Mouse (Mus musculus): ENCODE data around the gene Cabin1. TPM values are rescaled to one million over a fixed set of nuclear protein-coding genes. Genes with fewer than 3 reads are reported as not detected.

Gene Cabin1
- polyA plus RNA-seq, 1 experiment: 59.3 TPM

DNA sequence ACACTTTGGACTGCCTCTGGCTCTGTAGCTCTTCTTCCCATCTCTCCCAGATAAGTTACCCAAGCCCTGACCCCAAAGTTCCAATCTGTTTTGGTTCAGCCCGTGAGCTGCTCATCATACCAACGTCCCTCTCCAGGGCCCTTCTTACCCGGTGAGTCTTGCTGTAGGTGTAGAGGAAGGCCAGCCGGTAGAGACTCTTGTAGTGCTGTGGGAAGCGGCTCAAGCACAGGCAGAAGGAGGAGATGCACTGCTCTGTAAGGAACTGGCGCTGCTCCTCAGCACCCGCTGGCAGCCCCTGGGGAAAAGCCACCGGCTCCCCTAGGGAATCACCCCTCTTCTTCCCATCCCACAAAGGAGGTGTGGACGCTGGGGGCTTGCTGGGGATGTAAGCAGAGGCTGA is 69.6 kb downstream of the Cabin1 start:
- no peaks in the 10 kb centered on the region for H3K4me1 ChIP-seq (ENCODE audit: control insufficient read depth, insufficient read depth, insufficient read length)
- peaks cover 22% of the 10 kb centered on the region for H3K36me3 ChIP-seq (ENCODE audit: control insufficient read depth, insufficient read depth, low read length)
- no peak for DNase-seq (ENCODE audit: low read depth in 1 of 2, low spot score in 2 of 2)
- no peaks in the 10 kb centered on the region for H3K27me3 ChIP-seq (ENCODE audit: control insufficient read depth, insufficient read depth, low read length)
- no peak overlapping the region for H3K27ac ChIP-seq (ENCODE audit: insufficient read depth, low read length)
- no peak for TF ChIP-seq POLR2A (IDR thresholded peaks at IDR 0.05; ENCODE audit: low read depth, low read length)
- TF ChIP-seq CTCF (IDR thresholded peaks at IDR 0.05; ENCODE audit: extremely low read depth, insufficient read depth, insufficient read length, insufficient replicate concordance): no peak
- WGBS: 85% methylated on average over 9 of the region's 9 CpGs
- no peak overlapping the region for H3K4me3 ChIP-seq (ENCODE audit: extremely low read depth, insufficient read depth, insufficient read length)

- H3K4me3 ChIP-seq (ENCODE audit: extremely low read depth, insufficient read depth, insufficient read length): no peak overlapping the region
- WGBS: 85% methylated on average over 11 of the region's 11 CpGs
- H3K36me3 ChIP-seq (ENCODE audit: control insufficient read depth, insufficient read depth, low read length): peaks cover 17% of the 10 kb centered on the region
- no peaks in the 10 kb centered on the region for H3K4me1 ChIP-seq (ENCODE audit: control insufficient read depth, insufficient read depth, insufficient read length)
- DNase-seq (ENCODE audit: low read depth in 1 of 2, low spot score in 2 of 2): no peak
- no peaks in the 10 kb centered on the region for H3K27me3 ChIP-seq (ENCODE audit: control insufficient read depth, insufficient read depth, low read length)
- TF ChIP-seq CTCF (IDR thresholded peaks at IDR 0.05; ENCODE audit: extremely low read depth, insufficient read depth, insufficient read length, insufficient replicate concordance): no peak
- no peak for TF ChIP-seq POLR2A (IDR thresholded peaks at IDR 0.05; ENCODE audit: low read depth, low read length)
- H3K27ac ChIP-seq (ENCODE audit: insufficient read depth, low read length): no peak overlapping the region
These were observed 70.5 kb downstream of the Cabin1 start for GRCm38 (mm10) chr10:75693451-75694233.

DNA sequence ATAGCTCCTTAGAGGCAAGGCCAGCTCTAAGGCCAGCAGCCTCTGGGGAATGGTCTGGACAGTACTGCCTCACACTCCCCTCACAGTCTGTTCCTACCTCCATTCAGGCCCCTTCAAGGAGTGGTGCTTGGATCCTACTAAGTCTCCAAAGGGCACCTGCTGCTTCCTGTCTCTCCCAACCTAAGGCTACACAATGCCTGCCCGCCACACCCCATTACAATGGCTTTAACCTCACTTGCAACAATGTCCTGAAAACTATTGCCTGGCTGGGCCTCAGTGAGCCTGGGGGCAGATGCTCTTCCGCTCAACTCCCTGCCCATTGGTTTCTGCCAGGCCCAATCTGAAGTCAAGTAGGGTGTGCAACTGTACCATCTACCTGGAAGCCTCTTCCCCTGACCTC is 75.5 kb downstream of the Cabin1 start:
- H3K4me3 ChIP-seq (ENCODE audit: extremely low read depth, insufficient read depth, insufficient read length): no peak overlapping the region
- DNase-seq (ENCODE audit: low read depth in 1 of 2, low spot score in 2 of 2): no peak
- no peaks in the 10 kb centered on the region for H3K27me3 ChIP-seq (ENCODE audit: control insufficient read depth, insufficient read depth, low read length)
- H3K4me1 ChIP-seq (ENCODE audit: control insufficient read depth, insufficient read depth, insufficient read length): no peaks in the 10 kb centered on the region
- peaks cover 9% of the 10 kb centered on the region for H3K36me3 ChIP-seq (ENCODE audit: control insufficient read depth, insufficient read depth, low read length)
- TF ChIP-seq POLR2A (IDR thresholded peaks at IDR 0.05; ENCODE audit: low read depth, low read length): no peak
- no peak for TF ChIP-seq CTCF (IDR thresholded peaks at IDR 0.05; ENCODE audit: extremely low read depth, insufficient read depth, insufficient read length, insufficient replicate concordance)
- H3K27ac ChIP-seq (ENCODE audit: insufficient read depth, low read length): no peak overlapping the region
- WGBS: 98% methylated on average over 2 of the region's 2 CpGs

- H3K27ac ChIP-seq (ENCODE audit: insufficient read depth, low read length): no peak overlapping the region
- no peak for DNase-seq (ENCODE audit: low read depth in 1 of 2, low spot score in 2 of 2)
- 65% methylated on average over 4 of the region's 4 CpGs for WGBS
These were observed 77.4 kb downstream of the Cabin1 start for GRCm38 (mm10) chr10:75686724-75687123.

DNA sequence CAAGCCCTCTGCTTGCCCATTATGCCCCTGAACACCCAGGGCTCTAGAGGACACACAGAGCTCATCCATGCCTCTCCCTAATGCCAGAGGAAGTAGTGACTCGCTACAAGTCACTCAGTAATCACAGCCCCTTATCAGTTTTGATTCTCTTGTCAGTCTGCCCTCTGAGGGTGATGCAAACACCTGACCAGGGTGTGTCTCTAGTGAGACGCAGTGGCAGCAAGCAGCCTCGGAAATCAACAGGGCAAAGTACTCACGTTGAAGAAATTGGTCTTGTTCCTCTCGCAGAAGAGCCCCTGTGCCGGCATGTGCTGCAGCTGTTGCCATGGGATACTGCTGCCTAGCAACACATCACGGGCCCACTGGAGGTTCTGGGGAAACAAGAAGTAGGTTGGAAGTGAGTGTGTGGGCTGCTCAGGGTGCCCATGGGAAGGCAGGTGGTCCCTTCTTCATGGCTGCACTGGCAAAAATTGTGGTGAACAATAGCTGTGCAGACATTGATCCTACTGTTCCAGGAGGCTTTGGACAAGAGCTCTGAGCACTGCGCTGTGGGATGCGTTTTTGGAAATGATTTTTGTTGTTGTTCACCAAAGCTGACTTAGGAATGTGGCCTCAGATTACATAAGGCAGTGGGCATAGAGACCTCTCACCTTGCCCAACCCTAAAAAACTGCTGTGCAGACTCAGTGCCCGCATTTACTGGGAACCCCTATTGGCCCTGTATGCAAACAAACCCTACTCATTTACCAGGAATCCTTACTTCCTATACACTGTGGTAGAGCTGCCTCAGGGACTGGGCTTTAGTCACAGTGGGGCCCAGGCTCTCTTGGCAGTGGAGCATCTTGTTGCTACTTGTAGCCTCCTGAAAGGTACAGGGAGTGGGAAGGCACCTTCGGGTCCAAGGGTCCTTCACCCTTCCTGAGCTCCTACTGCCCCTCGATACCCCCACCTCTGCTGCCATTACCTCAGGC is 79.8 kb downstream of the Cabin1 start:
- 70% methylated on average over 12 of the region's 12 CpGs for WGBS
- no peak for DNase-seq (ENCODE audit: low read depth in 1 of 2, low spot score in 2 of 2)
- TF ChIP-seq POLR2A (IDR thresholded peaks at IDR 0.05; ENCODE audit: low read depth, low read length) (no peak), CTCF (IDR thresholded peaks at IDR 0.05; ENCODE audit: extremely low read depth, insufficient read depth, insufficient read length, insufficient replicate concordance) (no peak)

More at GRCm38 (mm10) chr10:75686724-75687123, 77.4 kb downstream of the Cabin1 start:
- no peaks in the 10 kb centered on the region; the same call in 1 of the 2 replicates for H3K27me3 ChIP-seq (ENCODE audit: control insufficient read depth, insufficient read depth, low read length)
- no peaks in the 10 kb centered on the region for H3K4me1 ChIP-seq (ENCODE audit: control insufficient read depth, insufficient read depth, insufficient read length)
- peaks cover 12% of the 10 kb centered on the region for H3K36me3 ChIP-seq (ENCODE audit: control insufficient read depth, insufficient read depth, low read length)
- TF ChIP-seq CTCF (IDR thresholded peaks at IDR 0.05; ENCODE audit: extremely low read depth, insufficient read depth, insufficient read length, insufficient replicate concordance) (no peak), POLR2A (IDR thresholded peaks at IDR 0.05; ENCODE audit: low read depth, low read length) (no peak)
- H3K4me3 ChIP-seq (ENCODE audit: extremely low read depth, insufficient read depth, insufficient read length): no peak overlapping the region

DNA sequence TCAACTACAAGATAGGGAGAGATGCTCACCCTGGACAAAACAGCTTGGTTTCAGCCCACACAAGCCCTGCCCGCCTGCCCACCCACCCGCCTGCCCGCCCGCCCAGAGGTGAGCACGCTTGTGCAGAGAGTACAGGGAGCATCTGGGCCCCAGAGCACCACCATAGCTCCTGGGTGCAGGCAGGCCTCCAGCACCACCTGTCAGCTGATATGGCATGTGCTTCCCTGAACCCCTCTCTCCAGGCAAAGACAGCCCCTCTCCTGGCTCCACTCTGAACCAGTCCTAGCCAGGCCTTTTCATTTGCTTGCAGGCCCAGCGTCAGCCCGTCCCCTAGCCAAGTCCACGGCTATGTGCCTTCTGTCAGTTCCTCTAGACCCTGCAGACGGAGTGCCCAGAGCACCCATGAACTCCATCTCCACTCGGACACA is 83.6 kb downstream of the Cabin1 start:
- Histone ChIP-seq H3K4me3 (ENCODE audit: extremely low read depth, insufficient read depth, insufficient read length) (no peak overlapping the region), H3K27ac (ENCODE audit: insufficient read depth, low read length) (no peak overlapping the region), H3K27me3 (ENCODE audit: control insufficient read depth, insufficient read depth, low read length) (no peaks in the 10 kb centered on the region; the same call in 1 of the 2 replicates), H3K4me1 (ENCODE audit: control insufficient read depth, insufficient read depth, insufficient read length) (no peaks in the 10 kb centered on the region), H3K36me3 (ENCODE audit: control insufficient read depth, insufficient read depth, low read length) (peaks cover 9% of the 10 kb centered on the region; the same call in 1 of the 2 replicates)
- WGBS: 97% methylated on average over 10 of the region's 10 CpGs
- no peak for TF ChIP-seq CTCF (IDR thresholded peaks at IDR 0.05; ENCODE audit: extremely low read depth, insufficient read depth, insufficient read length, insufficient replicate concordance)
- no peak for TF ChIP-seq POLR2A (IDR thresholded peaks at IDR 0.05; ENCODE audit: low read depth, low read length)
- no peak for DNase-seq (ENCODE audit: low read depth in 1 of 2, low spot score in 2 of 2)

More for the DNA sequence above, 79.8 kb downstream of the Cabin1 start:
- H3K36me3 ChIP-seq (ENCODE audit: control insufficient read depth, insufficient read depth, low read length): peaks cover 11% of the 10 kb centered on the region; the same call in 1 of the 2 replicates
- no peak overlapping the region for H3K4me3 ChIP-seq (ENCODE audit: extremely low read depth, insufficient read depth, insufficient read length)
- no peaks in the 10 kb centered on the region; the same call in 1 of the 2 replicates for H3K27me3 ChIP-seq (ENCODE audit: control insufficient read depth, insufficient read depth, low read length)
- H3K27ac ChIP-seq (ENCODE audit: insufficient read depth, low read length): no peak overlapping the region
- H3K4me1 ChIP-seq (ENCODE audit: control insufficient read depth, insufficient read depth, insufficient read length): no peaks in the 10 kb centered on the region

Data from spleen, adult 2 months (tissue).